Mouse (Mus musculus) stomach, embryonic 16.5 days (tissue): ENCODE results near the gene Ciapin1. TPM values are rescaled to one million over a fixed set of nuclear protein-coding genes. Genes with fewer than 3 reads are reported as not detected.

Experiments used
- ATAC-seq: fragments of 200-750 bp; cut with Nextera tagmentation; 2 replicates; pipeline ENCODE4 v1.8.0; 2017; ENCODE audit warnings: moderate number of reproducible peaks, moderate TSS enrichment; ENCODE audit not compliant: insufficient read depth, low FRiP score
- H3K27ac ChIP-seq: fragments of 300-500 bp; sonication (generic); 2 replicates; pipeline ENCODE4 v1.5.1; 2014; ENCODE audit warnings: low read length
- H3K27me3 ChIP-seq: fragments of 300-500 bp; sonication (generic); 2 replicates; pipeline ENCODE4 v1.6.1; 2014; ENCODE audit warnings: low read length, control low read depth, mixed read lengths; ENCODE audit not compliant: control insufficient read depth, insufficient read depth
- H3K36me3 ChIP-seq: fragments of 300-500 bp; sonication (generic); 2 replicates; pipeline ENCODE4 v1.6.1; 2014; ENCODE audit warnings: low read length; ENCODE audit not compliant: control insufficient read depth, insufficient read depth
- H3K4me1 ChIP-seq: fragments of 300-500 bp; sonication (generic); 2 replicates; pipeline ENCODE4 v1.6.1; 2014; ENCODE audit warnings: low read length, control low read depth, mixed read lengths; ENCODE audit not compliant: control insufficient read depth, insufficient read depth
- H3K4me2 ChIP-seq: fragments of 300-500 bp; sonication (generic); 2 replicates; pipeline ENCODE4 v1.6.1; 2014; ENCODE audit warnings: low read depth, low read length, mixed read lengths
- H3K4me3 ChIP-seq: fragments of 300-500 bp; sonication (generic); replicated peaks from 2 replicates; pipeline ENCODE4 v1.5.1; 2014; ENCODE audit warnings: mild to moderate bottlenecking, low read length
- H3K9ac ChIP-seq: fragments of 300-500 bp; sonication (generic); 2 replicates; pipeline ENCODE4 v1.6.1; 2014; ENCODE audit warnings: low read length
- H3K9me3 ChIP-seq: fragments of 300-500 bp; sonication (generic); replicated peaks from 2 replicates; pipeline ENCODE4 v1.6.1; 2016; ENCODE audit warnings: low read length, control low read depth; ENCODE audit not compliant: control insufficient read depth
- WGBS: fragments of 180-500 bp; shearing (Covaris S2); extraction: QIAGEN DNeasy Blood & Tissue Kit; methylation state at CpG from one replicate; pipeline ENCODE4 v1.1.7; 2014; 5-methylcytosine and 5-hydroxymethylcytosine counted together
- polyA plus RNA-seq: library from polyadenylated mRNA; unstranded; fragments of >200 nt; fragmentation: Nextera tagmentation; extraction: Ambion mirVana; gene quantifications from 2 replicates; pipeline ENCODE4 v1.2.1, GENCODE M21; 2015

Gene Ciapin1
- polyA plus RNA-seq, 1 experiment from 2014 or later = 84.7 TPM

- no peaks in the 10 kb centered on the region for H3K27me3 ChIP-seq
- no peak overlapping the region for H3K4me3 ChIP-seq
- H3K4me1 ChIP-seq = peaks cover 23% of the 10 kb centered on the region
- no peak overlapping the region for H3K9ac ChIP-seq
- no peak for ATAC-seq
- WGBS = 89% methylated on average over 16 of the region's 16 CpGs
- H3K9me3 ChIP-seq = no peaks in the 10 kb centered on the region
- no peak overlapping the region for H3K4me2 ChIP-seq
- no peak overlapping the region for H3K27ac ChIP-seq
- no peaks in the 10 kb centered on the region for H3K36me3 ChIP-seq
These were observed 58.4 kb downstream of the Ciapin1 start for GRCm38 (mm10) chr8:94779534-94780294.

GRCm38 (mm10) chr8:94778895-94779533 is 59.1 kb downstream of the Ciapin1 start:
- no peak for ATAC-seq
- Histone ChIP-seq H3K9ac (no peak overlapping the region), H3K9me3 (no peaks in the 10 kb centered on the region), H3K36me3 (no peaks in the 10 kb centered on the region), H3K4me1 (peaks cover 23% of the 10 kb centered on the region), H3K27ac (peak overlapping the region; percentile 77), H3K4me2 (no peak overlapping the region), H3K27me3 (no peaks in the 10 kb centered on the region), H3K4me3 (no peak overlapping the region)
- 62% methylated on average over 10 of the region's 10 CpGs for WGBS

- Histone ChIP-seq H3K27me3 (peaks cover 3% of the 10 kb centered on the region; the same call in 1 of the 2 replicates), H3K9ac (no peak overlapping the region), H3K27ac (peak overlapping the region; percentile 77), H3K4me3 (no peak overlapping the region), H3K4me1 (peaks cover 23% of the 10 kb centered on the region), H3K4me2 (no peak overlapping the region), H3K36me3 (no peaks in the 10 kb centered on the region), H3K9me3 (no peaks in the 10 kb centered on the region)
- WGBS = 19% methylated on average over 5 of the region's 5 CpGs
- ATAC-seq = peak; percentile 78
These were observed 59.7 kb downstream of the Ciapin1 start for GRCm38 (mm10) chr8:94778473-94778872.

- H3K36me3 ChIP-seq = no peaks in the 10 kb centered on the region
- peaks cover 6% of the 10 kb centered on the region for H3K27me3 ChIP-seq
- no peaks in the 10 kb centered on the region for H3K9me3 ChIP-seq
- no peak overlapping the region for H3K9ac ChIP-seq
- WGBS = 61% methylated on average over 10 of the region's 10 CpGs
- ATAC-seq = no peak
- H3K4me3 ChIP-seq = no peak overlapping the region
- no peak overlapping the region for H3K4me2 ChIP-seq
- peaks cover 23% of the 10 kb centered on the region for H3K4me1 ChIP-seq
- peak overlapping the region; percentile 77 for H3K27ac ChIP-seq
These were observed 60.1 kb downstream of the Ciapin1 start for GRCm38 (mm10) chr8:94778036-94778435.

- Histone ChIP-seq H3K9me3 (no peaks in the 10 kb centered on the region), H3K4me2 (no peak overlapping the region), H3K9ac (no peak overlapping the region), H3K36me3 (no peaks in the 10 kb centered on the region), H3K4me3 (no peak overlapping the region), H3K4me1 (peaks cover 20% of the 10 kb centered on the region), H3K27me3 (peaks cover 13% of the 10 kb centered on the region), H3K27ac (no peak overlapping the region)
- WGBS = 72% methylated on average over 2 of the region's 2 CpGs
- ATAC-seq = no peak
These were observed 61.8 kb downstream of the Ciapin1 start for GRCm38 (mm10) chr8:94776346-94776745.

- WGBS = 78% methylated on average over 1 of the region's 1 CpGs
These were observed 63.6 kb downstream of the Ciapin1 start for GRCm38 (mm10) chr8:94774601-94775000.

GRCm38 (mm10) chr8:94773700-94774171 is 64.4 kb downstream of the Ciapin1 start:
- Histone ChIP-seq H3K4me1 (peaks cover 21% of the 10 kb centered on the region), H3K27me3 (peaks cover 13% of the 10 kb centered on the region), H3K9me3 (no peaks in the 10 kb centered on the region), H3K27ac (no peak overlapping the region), H3K4me2 (peak overlapping the region; percentile 25; the same call in 1 of the 2 replicates), H3K9ac (no peak overlapping the region), H3K36me3 (no peaks in the 10 kb centered on the region), H3K4me3 (no peak overlapping the region)
- ATAC-seq = no peak
- WGBS = 41% methylated on average over 12 of the region's 12 CpGs

More at GRCm38 (mm10) chr8:94774601-94775000, 63.6 kb downstream of the Ciapin1 start:
- Histone ChIP-seq H3K27me3 (peaks cover 13% of the 10 kb centered on the region), H3K27ac (no peak overlapping the region), H3K9ac (no peak overlapping the region), H3K4me2 (no peak overlapping the region), H3K4me3 (no peak overlapping the region), H3K4me1 (peaks cover 26% of the 10 kb centered on the region), H3K9me3 (no peaks in the 10 kb centered on the region), H3K36me3 (no peaks in the 10 kb centered on the region)
- no peak for ATAC-seq

GRCm38 (mm10) chr8:94773048-94773447 is 65.1 kb downstream of the Ciapin1 start:
- H3K4me3 ChIP-seq = peak overlapping the region; percentile 59
- H3K4me2 ChIP-seq = peak overlapping the region; percentile 90
- no peaks in the 10 kb centered on the region for H3K9me3 ChIP-seq
- WGBS = 63% methylated on average over 6 of the region's 6 CpGs
- H3K4me1 ChIP-seq = peaks cover 14% of the 10 kb centered on the region
- no peak for ATAC-seq
- no peak overlapping the region for H3K9ac ChIP-seq
- H3K27ac ChIP-seq = no peak overlapping the region
- H3K36me3 ChIP-seq = no peaks in the 10 kb centered on the region
- H3K27me3 ChIP-seq = peaks cover 13% of the 10 kb centered on the region
